Mouse (Mus musculus) MN1 (cell line): ENCODE data around the gene Setd3.

Experiments
- DNase-seq: peaks from one replicate; pipeline ENCODE4 v3.0.0-alpha.2; 2016; ENCODE audit warnings: low spot score

The Setd3 gene

GRCm38 (mm10) chr12:108179246-108179320, at the start of gene Setd3:
TSS of gene Setd3 (minus strand) at chr12:108179314.
- no peak for DNase-seq

DNA sequence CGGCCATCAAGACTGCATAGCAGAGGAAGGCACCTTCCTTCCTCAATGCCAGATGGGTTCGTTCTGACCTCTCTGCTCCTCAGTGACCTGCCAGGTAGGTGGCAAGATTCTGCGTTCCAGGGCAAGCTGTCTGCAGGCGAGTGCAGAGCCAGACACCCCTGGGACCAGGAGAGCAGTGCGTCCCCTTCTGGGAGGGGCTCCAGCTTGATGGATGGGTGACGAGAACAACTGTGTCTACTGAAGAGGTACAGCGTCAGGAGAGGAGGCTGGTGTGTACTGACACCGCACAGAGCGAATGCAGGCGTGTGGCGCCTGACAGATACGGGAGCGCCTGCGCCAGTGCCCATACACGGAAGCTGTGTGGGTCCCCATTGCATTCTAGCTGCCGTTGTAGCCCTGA, 48.4 kb upstream of the Setd3 start:
- no peak for DNase-seq

- DNase-seq: no peak
These were observed 47.8 kb upstream of the Setd3 start for GRCm38 (mm10) chr12:108226941-108227340.

- no peak for DNase-seq
These were observed 47.1 kb upstream of the Setd3 start for GRCm38 (mm10) chr12:108226216-108226615.

DNA sequence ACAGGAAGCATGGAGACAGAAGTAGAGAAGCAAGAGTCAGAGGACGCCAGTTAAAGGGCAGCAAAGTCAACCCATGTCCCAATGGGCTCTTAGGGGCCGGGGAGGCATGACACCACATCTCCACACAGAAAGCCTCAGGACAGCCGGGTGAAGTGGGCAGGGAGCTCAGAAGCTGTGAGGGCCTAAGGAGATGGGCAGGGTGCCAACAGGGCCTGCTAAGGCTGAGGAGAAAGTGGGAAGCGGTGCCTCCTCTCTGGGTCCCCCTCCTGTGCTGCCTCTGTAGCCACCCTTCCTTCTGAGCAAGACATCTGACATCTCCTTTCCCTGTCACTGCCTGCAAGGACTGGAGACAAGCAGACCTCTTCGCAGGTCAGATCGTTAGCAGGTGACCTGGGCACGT, 46.7 kb upstream of the Setd3 start:
- DNase-seq: no peak

DNA sequence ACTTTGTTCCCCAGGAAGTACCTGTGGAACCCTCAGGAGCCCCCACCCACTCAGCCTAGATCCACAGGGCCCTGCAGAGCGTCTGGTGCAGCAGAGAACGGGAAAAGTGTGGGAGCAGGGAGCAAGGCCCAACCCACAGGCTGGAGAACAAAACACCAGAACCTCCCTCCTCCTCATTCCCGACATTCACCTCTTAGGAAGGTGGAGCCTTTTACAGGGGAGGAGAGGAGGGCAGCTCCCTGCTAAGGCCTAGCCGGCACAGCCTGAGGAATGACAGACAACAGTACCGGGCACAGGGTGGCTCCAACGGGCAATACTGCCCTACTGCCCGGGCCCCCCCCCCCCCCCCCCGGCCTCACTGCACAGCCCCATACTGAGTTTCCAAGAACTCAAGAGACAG, 44.2 kb upstream of the Setd3 start:
- no peak for DNase-seq

- no peak for DNase-seq
These were observed 42.6 kb upstream of the Setd3 start for GRCm38 (mm10) chr12:108221712-108222111.

DNA sequence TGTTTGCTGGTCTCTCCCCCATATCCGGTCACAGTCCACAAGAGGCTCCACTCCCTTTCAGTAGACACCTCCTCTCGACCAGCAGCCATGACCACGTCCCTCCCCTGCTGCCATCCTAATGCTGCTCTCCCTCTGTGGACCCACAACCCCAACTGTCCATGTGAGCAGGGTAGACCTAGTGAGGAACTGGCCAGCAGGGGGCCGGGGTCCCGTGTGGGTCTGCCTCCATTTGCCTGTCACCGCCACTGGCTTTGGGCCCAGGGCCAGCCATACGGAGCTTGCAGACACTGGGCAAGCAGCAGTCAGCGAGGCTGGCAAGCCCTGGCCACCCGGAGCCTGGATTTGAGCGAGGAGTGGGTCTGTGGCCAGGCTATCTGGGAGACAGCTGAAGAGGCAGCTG, 42.1 kb upstream of the Setd3 start:
- DNase-seq: peak; percentile 71

GRCm38 (mm10) chr12:108220621-108221020, 41.5 kb upstream of the Setd3 start:
- no peak for DNase-seq

DNA sequence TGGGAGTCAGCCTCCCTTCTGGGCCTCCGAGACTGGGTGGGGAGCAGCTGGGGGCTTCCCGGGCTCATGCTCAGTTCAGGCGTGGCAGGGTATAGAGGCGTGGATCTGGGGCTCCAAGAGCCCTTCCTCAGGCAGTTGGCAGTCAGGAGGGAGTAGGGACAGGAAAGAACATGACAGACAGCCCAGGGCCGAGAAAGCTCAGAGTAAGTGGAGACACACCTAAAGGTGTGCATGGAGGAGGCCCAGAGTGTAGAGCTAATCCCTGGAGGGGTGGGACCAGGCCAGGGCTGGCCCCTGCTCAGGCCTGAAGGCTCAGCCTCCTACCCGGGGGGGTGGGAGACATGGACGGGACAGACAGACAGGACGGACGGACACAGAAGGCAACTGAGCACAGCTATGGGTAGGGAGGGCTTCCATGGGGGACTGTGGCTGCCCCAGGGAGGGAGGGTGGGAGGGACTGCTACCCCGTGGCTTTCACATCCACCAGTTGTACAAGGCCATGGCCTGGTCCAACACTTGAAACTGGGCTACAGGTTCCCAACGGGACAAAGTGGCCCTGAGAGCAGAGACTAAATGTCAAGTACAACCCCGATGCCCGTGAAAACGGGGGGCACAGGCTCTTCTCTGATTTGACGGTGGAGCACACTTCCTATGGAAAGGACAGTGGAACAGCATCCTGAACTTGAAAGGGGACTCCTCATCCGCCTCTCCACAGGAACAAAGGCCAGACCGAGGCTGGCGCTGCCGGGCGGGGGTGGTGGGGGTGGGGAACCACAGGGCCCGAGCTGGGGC, 40.9 kb upstream of the Setd3 start:
- no peak for DNase-seq

DNA sequence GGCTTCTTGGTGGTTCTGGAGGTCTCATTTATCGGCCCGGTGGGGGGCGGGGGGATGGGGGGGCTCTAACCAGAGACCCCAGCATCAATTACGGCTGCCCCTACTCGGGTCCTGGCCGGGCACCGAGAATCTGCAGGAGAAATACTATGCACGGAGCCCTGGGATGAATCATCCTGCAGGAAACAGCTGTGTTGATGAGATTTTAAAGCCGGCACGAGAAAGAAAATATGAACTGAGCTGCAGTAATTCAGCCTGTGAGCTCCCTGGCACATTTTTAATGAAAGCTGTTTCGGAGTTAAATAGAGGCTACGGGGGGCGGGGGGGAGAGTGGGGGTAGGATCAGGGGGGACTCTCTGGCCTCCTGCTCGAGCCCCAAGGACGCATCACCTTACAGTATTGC, 40.0 kb upstream of the Setd3 start:
- DNase-seq: no peak

GRCm38 (mm10) chr12:108217572-108217971, 38.5 kb upstream of the Setd3 start:
- no peak for DNase-seq

DNA sequence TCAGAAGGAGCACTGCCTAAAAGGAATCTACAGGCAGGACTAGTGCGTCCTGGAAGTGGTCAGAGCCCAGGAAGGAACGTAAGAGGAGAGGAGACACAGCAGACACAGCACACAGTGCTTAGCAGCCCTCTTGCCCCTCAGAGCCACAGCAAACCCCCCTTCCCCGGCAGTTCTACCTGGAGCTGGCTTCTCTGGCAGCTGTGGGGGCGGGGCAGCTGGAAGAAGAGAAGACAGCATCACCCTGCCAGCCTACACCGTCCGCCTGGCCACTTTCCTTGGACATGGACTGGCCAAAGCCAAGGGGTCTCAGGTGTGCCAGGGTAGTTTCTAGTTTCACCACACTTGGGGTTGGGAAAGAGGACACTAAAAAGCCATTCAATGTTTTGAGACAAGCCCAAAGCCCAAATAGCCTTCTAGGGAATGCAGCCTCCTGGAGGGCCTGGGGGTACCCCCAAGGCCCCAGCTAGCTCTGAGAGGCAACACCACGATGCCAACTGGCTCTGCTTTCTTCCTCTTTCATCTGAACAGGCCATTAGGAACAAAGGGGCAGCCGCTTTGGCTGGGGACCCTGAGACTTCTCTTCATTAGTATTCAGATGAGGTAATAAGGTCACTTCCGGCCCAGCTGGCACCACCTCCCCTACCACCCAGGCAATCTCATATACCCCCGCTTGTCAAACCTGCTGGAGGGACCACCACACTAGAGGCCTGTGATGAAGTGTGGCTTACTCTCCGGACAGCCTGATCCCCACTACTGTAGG, 37.7 kb upstream of the Setd3 start:
- no peak for DNase-seq

DNA sequence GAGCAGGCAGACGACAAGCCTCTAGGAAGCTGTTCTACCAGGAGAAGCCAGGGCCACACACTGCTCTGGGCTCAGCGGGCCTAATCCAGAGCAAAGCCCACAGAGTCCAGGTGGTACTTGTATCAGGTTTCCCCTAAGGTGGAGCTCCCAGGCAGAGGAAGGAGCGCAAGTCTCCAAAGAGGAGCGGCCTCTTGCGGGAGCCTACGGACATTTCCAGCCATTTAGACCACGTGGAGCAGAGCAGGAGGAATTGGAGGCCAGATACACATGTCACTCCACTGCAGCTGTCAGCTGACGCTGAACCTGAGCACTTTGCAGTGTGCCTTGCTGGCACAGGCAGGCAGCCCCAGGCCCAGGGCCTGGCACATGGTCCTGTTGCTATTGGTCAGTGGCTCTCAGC, 36.0 kb upstream of the Setd3 start:
- peak; percentile 33 for DNase-seq

GRCm38 (mm10) chr12:108213090-108214041, 34.3 kb upstream of the Setd3 start:
- DNase-seq: peak; percentile 40

GRCm38 (mm10) chr12:108212476-108212875, 33.4 kb upstream of the Setd3 start:
- no peak for DNase-seq

DNA sequence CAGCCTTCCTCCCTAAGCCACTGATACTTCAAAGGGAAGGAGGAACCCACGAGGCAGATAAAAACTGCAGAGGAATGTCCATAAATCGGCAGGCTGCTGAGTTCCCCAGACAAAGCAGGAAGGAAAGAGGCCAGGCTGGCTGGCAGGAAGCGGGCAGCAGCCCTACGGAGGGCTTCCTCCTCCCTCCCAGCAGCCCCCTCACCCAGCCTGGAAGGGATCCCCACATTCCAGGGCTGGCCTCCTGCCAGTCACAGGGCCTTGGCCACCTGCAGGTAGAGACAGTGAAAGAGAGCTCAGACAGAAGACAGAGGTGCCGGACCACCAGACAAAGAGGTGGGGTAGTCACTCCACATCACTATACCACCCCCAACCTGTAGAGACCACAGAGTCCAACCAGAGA, 33.0 kb upstream of the Setd3 start:
- DNase-seq: no peak

GRCm38 (mm10) chr12:108210623-108211022, 31.5 kb upstream of the Setd3 start:
- no peak for DNase-seq

DNA sequence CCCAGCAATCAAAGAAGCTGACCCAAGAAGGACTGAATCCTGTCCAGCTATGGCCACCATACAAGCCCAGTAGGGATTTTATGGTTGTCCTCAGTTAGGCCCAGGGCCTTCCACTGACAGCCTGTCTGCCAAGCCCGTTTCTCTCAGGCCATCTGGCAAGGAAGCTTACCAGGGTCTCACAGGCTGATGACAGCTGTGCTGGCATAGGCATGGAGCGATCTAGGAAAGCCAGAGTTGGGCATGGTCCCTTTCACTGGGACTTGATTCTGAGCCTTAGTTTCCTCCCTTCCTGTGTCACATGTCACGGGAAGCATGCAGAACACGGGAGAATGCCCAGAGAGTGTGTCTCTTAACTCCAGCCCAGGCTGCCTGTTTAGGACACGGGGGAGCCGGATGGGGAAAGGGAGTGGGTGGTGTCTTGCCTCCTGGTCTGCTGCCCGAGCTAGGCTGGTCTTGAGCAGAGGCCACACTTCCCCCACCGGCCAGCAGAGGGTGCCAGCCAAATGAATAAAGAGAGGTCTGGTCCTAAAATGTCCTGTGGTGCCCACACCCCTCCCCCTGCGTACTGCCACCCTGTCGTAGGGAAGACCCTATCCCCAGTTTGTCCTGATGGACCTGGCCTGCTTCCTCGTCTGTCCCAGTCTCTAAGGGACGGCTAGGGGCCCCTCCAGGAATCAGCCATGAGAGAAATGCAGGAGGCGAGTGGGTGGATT, 29.8 kb upstream of the Setd3 start:
- DNase-seq: peak; percentile 79

- peak; percentile 48 for DNase-seq
These were observed 29.1 kb upstream of the Setd3 start for GRCm38 (mm10) chr12:108208216-108208615.

GRCm38 (mm10) chr12:108206641-108207040, 27.5 kb upstream of the Setd3 start:
- peak; percentile 75 for DNase-seq

DNA sequence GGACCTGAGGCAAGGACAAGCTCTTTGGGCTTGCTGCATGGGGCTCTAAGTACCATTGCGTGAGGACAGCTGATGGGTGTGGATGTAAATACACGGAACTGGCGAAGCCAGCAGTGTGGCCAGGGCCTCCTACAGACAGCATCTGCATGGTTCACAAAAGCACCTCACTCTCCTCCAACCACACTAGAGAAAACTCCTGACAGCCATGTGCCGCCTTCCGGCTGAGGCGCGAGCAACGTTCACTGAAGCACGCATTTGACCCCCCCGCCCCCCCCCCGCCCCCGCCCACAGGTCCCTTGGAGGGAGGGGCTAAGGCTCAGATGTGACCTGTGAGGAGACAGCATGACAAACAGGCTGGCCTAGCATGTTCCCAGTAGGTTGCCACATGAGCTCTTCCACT, 25.9 kb upstream of the Setd3 start:
- DNase-seq: no peak
